Mouse (Mus musculus): Measurements from ENCODE around the gene Usp12.

GRCm38 (mm10) chr5:146806004-146806430, 11.2 kb upstream of the Usp12 start:
- TF ChIP-seq CTCF (conservative IDR thresholded peaks at IDR 0.05; ENCODE audit: low read length) (no peak), POU5F1 (IDR thresholded peaks at IDR 0.05; ENCODE audit: borderline replicate concordance, low read length) (no peak)
